Mouse (Mus musculus) liver, adult 2 months (tissue): ENCODE results near the gene Patj. TPM values are rescaled to one million over a fixed set of nuclear protein-coding genes. Genes with fewer than 3 reads are reported as not detected.
"Not testable (repeated sequence)": the region's sequence is repeated elsewhere in the genome, so short reads cannot be mapped to it uniquely, and the experiment has no call there.

Source experiments
- DNase-seq: peaks from one replicate; pipeline ENCODE4 v3.0.0-alpha.2; 2011; ENCODE audit warnings: low read depth, low spot score; ENCODE audit errors: extremely low read depth
- H3K27ac ChIP-seq: fragments of 200-500 bp; replicated peaks from 2 replicates; pipeline ENCODE4 v1.5.1; 2012; ENCODE audit warnings: low read depth, mild to moderate bottlenecking, control low read depth, inconsistent platforms, low read length; ENCODE audit not compliant: insufficient read depth
- H3K27me3 ChIP-seq: fragments of 200-500 bp; 2 replicates; pipeline ENCODE4 v1.6.1; 2012; ENCODE audit warnings: mild to moderate bottlenecking, moderate library complexity, low read length, inconsistent platforms; ENCODE audit not compliant: control insufficient read depth, insufficient read depth
- H3K36me3 ChIP-seq: fragments of 200-500 bp; 2 replicates; pipeline ENCODE4 v1.6.1; 2012; ENCODE audit warnings: low read length, inconsistent platforms; ENCODE audit not compliant: control insufficient read depth, insufficient read depth
- H3K4me1 ChIP-seq: fragments of 200-500 bp; 2 replicates; pipeline ENCODE4 v1.6.1; 2011; ENCODE audit warnings: low read length; ENCODE audit not compliant: control insufficient read depth, insufficient read depth
- H3K4me3 ChIP-seq: fragments of 200-500 bp; 2 replicates; pipeline ENCODE4 v1.5.1; 2011; ENCODE audit warnings: low read depth, mild to moderate bottlenecking, control low read depth, low read length, moderate library complexity; ENCODE audit not compliant: insufficient read depth
- H3K79me2 ChIP-seq: fragments of 200-500 bp; 2 replicates; pipeline ENCODE4 v1.6.1; 2012; ENCODE audit warnings: inconsistent platforms, mild to moderate bottlenecking, low read length, moderate library complexity; ENCODE audit not compliant: control insufficient read depth, insufficient read depth
- H3K9ac ChIP-seq: fragments of 200-500 bp; 2 replicates; pipeline ENCODE4 v1.6.1; 2012; ENCODE audit warnings: low read depth, mild to moderate bottlenecking, control low read depth, inconsistent platforms, low read length
- CTCF ChIP-seq: fragments of 200-500 bp; IDR thresholded peaks from 2 replicates; pipeline ENCODE4 v1.5.1; 2011; ENCODE audit warnings: low read depth, low read length, control low read depth
- POLR2A ChIP-seq: fragments of 200-500 bp; IDR thresholded peaks from 2 replicates; pipeline ENCODE4 v1.6.1; 2011; ENCODE audit warnings: low read length, control low read depth; ENCODE audit not compliant: insufficient read depth; ENCODE audit errors: extremely low read depth
- WGBS: fragments of 180-500 bp; shearing (Covaris S2); methylation state at CpG from one replicate; pipeline ENCODE4 v1.1.7; 2018; 5-methylcytosine and 5-hydroxymethylcytosine counted together
- polyA plus RNA-seq: library from polyadenylated mRNA; depleted of rRNA; stranded (reverse); fragments of >200 nt; gene quantifications from 2 replicates; pipeline ENCODE4 v1.2.3, GENCODE M21; 2012
- total RNA-seq: library from RNA; depleted of rRNA; stranded (reverse); fragments of >200 nt; gene quantifications from 2 replicates; pipeline ENCODE4 v1.2.3, GENCODE M21; 2014

The Patj gene
- total and polyA plus RNA-seq, 2 experiments, result 2.4 to 8.9 TPM

- TF ChIP-seq CTCF (no peak), POLR2A (no peak)
- H3K79me2 ChIP-seq, result no peaks in the 10 kb centered on the region
- no peak overlapping the region for H3K27ac ChIP-seq
- no peak overlapping the region for H3K4me3 ChIP-seq
- no peak overlapping the region for H3K9ac ChIP-seq
- no peaks in the 10 kb centered on the region; the same call in 1 of the 2 replicates for H3K4me1 ChIP-seq
- H3K36me3 ChIP-seq, result no peaks in the 10 kb centered on the region
- H3K27me3 ChIP-seq, result no peaks in the 10 kb centered on the region
- WGBS, result 91% methylated on average over 3 of the region's 3 CpGs
- no peak for DNase-seq
Observed at GRCm38 (mm10) chr4:98614395-98614794, 218.8 kb downstream of the Patj start.

DNA sequence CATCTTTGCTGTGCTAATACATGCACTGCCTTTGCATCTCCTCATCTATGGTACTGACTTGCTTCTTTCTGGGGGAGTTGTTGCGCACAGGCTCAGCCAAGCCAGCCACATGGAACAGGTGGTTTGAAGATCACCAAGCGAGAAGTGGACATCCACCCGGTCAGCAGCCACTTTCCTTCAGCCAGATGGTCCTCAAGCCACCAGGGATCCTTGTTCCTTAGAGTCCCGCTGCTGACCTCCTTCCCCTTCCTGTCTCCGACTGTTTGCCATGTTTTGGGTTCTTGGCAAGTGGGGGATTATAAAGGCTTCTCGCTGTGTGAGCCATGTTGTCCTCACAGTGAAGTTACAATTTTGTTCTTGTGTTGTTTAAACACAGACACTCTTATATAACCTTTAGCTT is 223.6 kb downstream of the Patj start:
- no peak overlapping the region for H3K27ac ChIP-seq
- H3K36me3 ChIP-seq, result no peaks in the 10 kb centered on the region
- H3K4me3 ChIP-seq, result no peak overlapping the region
- H3K27me3 ChIP-seq, result no peaks in the 10 kb centered on the region
- TF ChIP-seq CTCF (no peak), POLR2A (no peak)
- H3K4me1 ChIP-seq, result no peaks in the 10 kb centered on the region
- WGBS, result 90% methylated on average over 6 of the region's 6 CpGs
- DNase-seq, result no peak
- no peak overlapping the region for H3K9ac ChIP-seq
- H3K79me2 ChIP-seq, result no peaks in the 10 kb centered on the region

GRCm38 (mm10) chr4:98620986-98621784 is 225.6 kb downstream of the Patj start:
- H3K4me1 ChIP-seq, result no peaks in the 10 kb centered on the region
- H3K4me3 ChIP-seq, result no peak overlapping the region
- WGBS, result 91% methylated on average over 9 of the region's 9 CpGs
- no peaks in the 10 kb centered on the region for H3K27me3 ChIP-seq
- no peak overlapping the region for H3K9ac ChIP-seq
- H3K36me3 ChIP-seq, result no peaks in the 10 kb centered on the region
- TF ChIP-seq CTCF (no peak), POLR2A (no peak)
- no peak for DNase-seq
- no peaks in the 10 kb centered on the region for H3K79me2 ChIP-seq
- no peak overlapping the region for H3K27ac ChIP-seq

DNA sequence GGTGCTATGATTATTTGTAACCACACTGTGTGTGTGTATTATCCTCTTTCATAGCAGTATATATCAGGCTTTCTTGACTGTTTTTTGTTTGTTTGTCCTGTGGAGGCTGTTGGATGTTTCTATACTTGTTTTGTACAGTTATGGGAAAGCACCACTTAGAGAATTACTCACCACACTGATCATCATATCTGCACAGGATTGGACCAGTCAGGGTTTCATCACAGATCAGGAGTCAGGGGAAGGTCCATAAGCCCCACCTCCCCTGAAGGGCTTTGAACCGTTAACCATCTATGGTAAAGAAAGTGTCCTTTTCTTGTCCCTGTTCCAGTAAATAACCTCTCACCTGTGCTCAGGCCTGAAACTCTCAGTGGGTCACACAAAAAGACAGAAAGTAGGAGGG is 226.6 kb downstream of the Patj start:
- 59% methylated on average over 1 of the region's 1 CpGs for WGBS
- H3K4me3 ChIP-seq, result no peak overlapping the region
- H3K27me3 ChIP-seq, result no peaks in the 10 kb centered on the region
- H3K36me3 ChIP-seq, result no peaks in the 10 kb centered on the region
- no peak for DNase-seq
- TF ChIP-seq CTCF (no peak), POLR2A (no peak)
- no peak overlapping the region for H3K9ac ChIP-seq
- no peaks in the 10 kb centered on the region for H3K79me2 ChIP-seq
- no peaks in the 10 kb centered on the region for H3K4me1 ChIP-seq
- H3K27ac ChIP-seq, result no peak overlapping the region

DNA sequence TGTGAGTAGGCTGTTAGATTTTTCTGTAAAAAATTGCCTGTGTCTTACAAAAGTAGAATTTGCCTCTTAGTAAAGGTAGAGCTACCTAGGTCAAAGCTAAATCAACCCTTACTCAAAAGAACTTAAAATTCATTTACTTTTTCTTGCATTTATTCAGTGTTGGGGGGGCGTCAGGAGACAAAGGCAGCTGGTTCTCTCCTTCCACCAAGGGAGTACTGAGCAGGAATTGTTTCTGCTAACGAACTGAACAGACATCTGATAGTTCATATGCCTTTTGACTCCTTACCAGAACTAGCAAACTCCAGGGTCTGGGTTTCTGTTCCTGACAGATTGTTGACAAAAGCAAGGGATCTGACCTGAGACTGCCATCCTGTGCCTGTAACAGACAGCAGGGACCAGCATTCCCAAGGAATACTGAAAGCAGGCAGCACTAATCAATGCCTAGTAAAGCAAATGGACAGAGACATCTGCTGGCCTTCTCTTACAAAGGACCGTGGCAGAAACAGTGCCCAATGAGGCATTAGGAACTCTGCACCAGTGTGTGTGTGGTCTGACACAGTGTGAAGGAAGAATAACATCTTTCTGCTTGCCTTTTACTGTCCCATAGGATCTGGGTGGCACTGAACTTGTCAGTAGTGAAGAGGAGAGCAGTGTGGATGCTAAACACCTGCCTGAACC is 227.6 kb downstream of the Patj start:
- H3K9ac ChIP-seq, result no peak overlapping the region
- no peak overlapping the region for H3K4me3 ChIP-seq
- H3K4me1 ChIP-seq, result no peaks in the 10 kb centered on the region
- no peak overlapping the region for H3K27ac ChIP-seq
- no peak for DNase-seq
- TF ChIP-seq CTCF (no peak), POLR2A (no peak)
- 80% methylated on average over 3 of the region's 3 CpGs for WGBS
- no peaks in the 10 kb centered on the region for H3K79me2 ChIP-seq
- H3K36me3 ChIP-seq, result no peaks in the 10 kb centered on the region
- H3K27me3 ChIP-seq, result no peaks in the 10 kb centered on the region

DNA sequence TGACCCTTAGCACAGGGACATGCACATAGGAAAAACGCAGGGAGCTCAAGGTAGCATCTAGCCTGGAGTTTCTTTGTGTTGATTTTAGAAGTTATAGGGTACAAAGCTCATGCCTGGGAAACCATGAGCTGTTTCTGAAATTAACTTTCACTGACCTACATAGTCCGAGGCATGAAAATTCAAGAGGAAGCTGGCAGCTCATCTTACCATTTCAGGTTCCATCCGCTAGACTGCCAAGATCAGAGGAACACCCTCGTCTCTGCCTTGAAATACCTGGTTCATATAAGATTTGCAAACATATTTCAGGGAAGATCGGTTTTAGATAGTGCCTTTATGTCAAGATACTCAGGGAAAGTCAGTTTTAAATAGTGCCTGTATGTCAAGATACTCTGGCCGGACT is 232.7 kb downstream of the Patj start:
- Histone ChIP-seq H3K9ac (no peak overlapping the region), H3K36me3 (no peaks in the 10 kb centered on the region), H3K79me2 (no peaks in the 10 kb centered on the region), H3K27ac (no peak overlapping the region), H3K4me1 (no peaks in the 10 kb centered on the region), H3K27me3 (no peaks in the 10 kb centered on the region), H3K4me3 (no peak overlapping the region)
- TF ChIP-seq POLR2A (no peak), CTCF (no peak)
- DNase-seq, result no peak
- WGBS, result 71% methylated on average over 6 of the region's 6 CpGs

- not testable (repeated sequence) for H3K4me3 ChIP-seq, H3K79me2 ChIP-seq, DNase-seq, H3K27ac ChIP-seq, H3K9ac ChIP-seq, H3K27me3 ChIP-seq, H3K4me1 ChIP-seq, H3K36me3 ChIP-seq
Observed at GRCm38 (mm10) chr4:98629217-98629616, 233.6 kb downstream of the Patj start.
